Mouse (Mus musculus) limb, embryonic 13.5 days (tissue): ENCODE measurements around the gene Cstf3. TPM values are rescaled to one million over a fixed set of nuclear protein-coding genes. Genes with fewer than 3 reads are reported as not detected.
A peak's percentile ranks its signal among the peaks of the same experiment; 100 is the strongest.

Experiments
- ATAC-seq: fragments of 200-750 bp; cut with Nextera tagmentation; 2 replicates; pipeline ENCODE4 v1.8.0; 2017; ENCODE audit warnings: low read depth, moderate number of reproducible peaks, moderate TSS enrichment; ENCODE audit not compliant: low FRiP score
- H3K27ac ChIP-seq: fragments of 300-500 bp; sonication (generic); 2 replicates; pipeline ENCODE4 v1.5.1; 2015; ENCODE audit warnings: inconsistent platforms, mild to moderate bottlenecking, moderate library complexity
- H3K27me3 ChIP-seq: fragments of 300-500 bp; sonication (generic); 2 replicates; pipeline ENCODE4 v1.6.1; 2015; ENCODE audit warnings: mild to moderate bottlenecking, inconsistent platforms
- H3K36me3 ChIP-seq: fragments of 300-500 bp; sonication (generic); 2 replicates; pipeline ENCODE4 v1.6.1; 2015; ENCODE audit warnings: inconsistent platforms, mild to moderate bottlenecking, moderate library complexity
- H3K4me1 ChIP-seq: fragments of 300-500 bp; sonication (generic); 2 replicates; pipeline ENCODE4 v1.6.1; 2015; ENCODE audit warnings: inconsistent platforms
- H3K4me2 ChIP-seq: fragments of 300-500 bp; sonication (generic); replicated peaks from 2 replicates; pipeline ENCODE4 v1.6.1; 2015; ENCODE audit warnings: inconsistent platforms, mild to moderate bottlenecking, moderate library complexity
- H3K4me3 ChIP-seq: fragments of 300-500 bp; sonication (generic); 2 replicates; pipeline ENCODE4 v1.5.1; 2015; ENCODE audit warnings: moderate library complexity, mild to moderate bottlenecking, inconsistent platforms
- H3K9ac ChIP-seq: fragments of 300-500 bp; sonication (generic); 2 replicates; pipeline ENCODE4 v1.6.1; 2015; ENCODE audit warnings: mild to moderate bottlenecking, inconsistent platforms
- H3K9me3 ChIP-seq: fragments of 300-500 bp; sonication (generic); 2 replicates; pipeline ENCODE4 v1.6.1; 2016; ENCODE audit warnings: inconsistent platforms
- WGBS: fragments of 180-500 bp; shearing (Covaris S2); methylation state at CpG from one replicate; pipeline ENCODE4 v1.1.7; 2015; 5-methylcytosine and 5-hydroxymethylcytosine counted together
- polyA plus RNA-seq: library from polyadenylated mRNA; unstranded; fragments of >200 nt; fragmentation: Nextera tagmentation; extraction: Ambion mirVana; gene quantifications from 2 replicates; pipeline ENCODE4 v1.2.1, GENCODE M21; 2015

Gene Cstf3
- polyA plus RNA-seq, 1 experiment from 2014 or later = 85.8 TPM

- Histone ChIP-seq H3K36me3 (peaks cover 4% of the 10 kb centered on the region), H3K27ac (no peak overlapping the region), H3K4me3 (no peak overlapping the region), H3K9ac (no peak overlapping the region), H3K9me3 (no peaks in the 10 kb centered on the region), H3K27me3 (no peaks in the 10 kb centered on the region), H3K4me1 (no peaks in the 10 kb centered on the region), H3K4me2 (no peak overlapping the region)
- 88% methylated on average over 1 of the region's 1 CpGs for WGBS
- no peak for ATAC-seq
Measured at GRCm38 (mm10) chr2:104605560-104605959, 15.2 kb downstream of the Cstf3 start.

GRCm38 (mm10) chr2:104614786-104615185 is 24.5 kb downstream of the Cstf3 start:
- Histone ChIP-seq H3K4me2 (no peak overlapping the region), H3K4me1 (no peaks in the 10 kb centered on the region), H3K36me3 (peaks cover 12% of the 10 kb centered on the region), H3K9ac (no peak overlapping the region), H3K4me3 (no peak overlapping the region), H3K27me3 (no peaks in the 10 kb centered on the region), H3K9me3 (no peaks in the 10 kb centered on the region), H3K27ac (no peak overlapping the region)
- ATAC-seq = no peak
- 87% methylated on average over 3 of the region's 3 CpGs for WGBS

- Histone ChIP-seq H3K27ac (no peak overlapping the region), H3K27me3 (no peaks in the 10 kb centered on the region), H3K4me1 (no peaks in the 10 kb centered on the region), H3K9me3 (no peaks in the 10 kb centered on the region), H3K36me3 (peaks cover 14% of the 10 kb centered on the region), H3K9ac (no peak overlapping the region), H3K4me3 (no peak overlapping the region), H3K4me2 (no peak overlapping the region)
- 91% methylated on average over 4 of the region's 4 CpGs for WGBS
- ATAC-seq = no peak
Measured at GRCm38 (mm10) chr2:104615985-104616711, 25.8 kb downstream of the Cstf3 start.

- no peaks in the 10 kb centered on the region for H3K4me1 ChIP-seq
- ATAC-seq = no peak
- 90% methylated on average over 1 of the region's 1 CpGs for WGBS
- H3K9me3 ChIP-seq = no peaks in the 10 kb centered on the region
- peaks cover 79% of the 10 kb centered on the region for H3K36me3 ChIP-seq
- no peak overlapping the region for H3K4me3 ChIP-seq
- H3K9ac ChIP-seq = no peak overlapping the region
- no peaks in the 10 kb centered on the region for H3K27me3 ChIP-seq
- H3K4me2 ChIP-seq = no peak overlapping the region
- no peak overlapping the region for H3K27ac ChIP-seq
Measured at GRCm38 (mm10) chr2:104658659-104659058, 68.3 kb downstream of the Cstf3 start.

- Histone ChIP-seq H3K4me2 (no peak overlapping the region), H3K9me3 (no peaks in the 10 kb centered on the region), H3K4me1 (no peaks in the 10 kb centered on the region), H3K36me3 (peaks cover 79% of the 10 kb centered on the region), H3K27me3 (no peaks in the 10 kb centered on the region), H3K9ac (no peak overlapping the region), H3K4me3 (no peak overlapping the region), H3K27ac (no peak overlapping the region)
- 88% methylated on average over 8 of the region's 8 CpGs for WGBS
- no peak for ATAC-seq
Measured at GRCm38 (mm10) chr2:104663372-104664100, 73.2 kb downstream of the Cstf3 start.

GRCm38 (mm10) chr2:104669122-104669804 is 78.9 kb downstream of the Cstf3 start:
- H3K4me3 ChIP-seq = no peak overlapping the region
- no peaks in the 10 kb centered on the region for H3K9me3 ChIP-seq
- no peaks in the 10 kb centered on the region for H3K27me3 ChIP-seq
- no peak overlapping the region for H3K27ac ChIP-seq
- H3K36me3 ChIP-seq = peaks cover 49% of the 10 kb centered on the region
- H3K4me2 ChIP-seq = no peak overlapping the region
- H3K4me1 ChIP-seq = no peaks in the 10 kb centered on the region
- H3K9ac ChIP-seq = no peak overlapping the region
- WGBS = 85% methylated on average over 6 of the region's 6 CpGs
- no peak for ATAC-seq

- Histone ChIP-seq H3K9ac (no peak overlapping the region), H3K9me3 (no peaks in the 10 kb centered on the region), H3K36me3 (peaks cover 33% of the 10 kb centered on the region), H3K4me3 (no peak overlapping the region), H3K27ac (no peak overlapping the region), H3K27me3 (no peaks in the 10 kb centered on the region), H3K4me1 (no peaks in the 10 kb centered on the region), H3K4me2 (no peak overlapping the region)
- ATAC-seq = no peak
Measured at GRCm38 (mm10) chr2:104671724-104672123, 81.4 kb downstream of the Cstf3 start.

GRCm38 (mm10) chr2:104677326-104677725 is 87.0 kb downstream of the Cstf3 start:
- 59% methylated on average over 3 of the region's 3 CpGs for WGBS
- H3K27ac ChIP-seq = no peak overlapping the region
- no peak overlapping the region for H3K4me2 ChIP-seq
- H3K4me3 ChIP-seq = no peak overlapping the region
- no peaks in the 10 kb centered on the region for H3K27me3 ChIP-seq
- H3K36me3 ChIP-seq = peaks cover 26% of the 10 kb centered on the region
- no peaks in the 10 kb centered on the region for H3K9me3 ChIP-seq
- H3K9ac ChIP-seq = no peak overlapping the region
- 0 out of 2 replicates have a peak, but pooled peaks cover 4% of the 10 kb centered on the region for H3K4me1 ChIP-seq
- ATAC-seq = no peak

- no peaks in the 10 kb centered on the region for H3K9me3 ChIP-seq
Measured at GRCm38 (mm10) chr2:104684771-104685170, 94.4 kb downstream of the Cstf3 start.

GRCm38 (mm10) chr2:104685418-104685817 is 95.1 kb downstream of the Cstf3 start:
- H3K27me3 ChIP-seq = no peaks in the 10 kb centered on the region
- peak; percentile 93 for ATAC-seq
- no peak overlapping the region for H3K9ac ChIP-seq
- H3K4me3 ChIP-seq = no peak overlapping the region
- H3K9me3 ChIP-seq = no peaks in the 10 kb centered on the region
- H3K36me3 ChIP-seq = peaks cover 31% of the 10 kb centered on the region
- 0 out of 2 replicates have a peak, but pooled peaks cover 4% of the 10 kb centered on the region for H3K4me1 ChIP-seq
- H3K4me2 ChIP-seq = no peak overlapping the region
- no peak overlapping the region for H3K27ac ChIP-seq
- WGBS = 6% methylated on average over 13 of the region's 13 CpGs

More at GRCm38 (mm10) chr2:104684771-104685170, 94.4 kb downstream of the Cstf3 start:
- Histone ChIP-seq H3K27me3 (no peaks in the 10 kb centered on the region), H3K4me2 (no peak overlapping the region), H3K4me3 (no peak overlapping the region), H3K9ac (no peak overlapping the region), H3K4me1 (0 out of 2 replicates have a peak, but pooled peaks cover 4% of the 10 kb centered on the region), H3K27ac (no peak overlapping the region), H3K36me3 (peaks cover 31% of the 10 kb centered on the region)
- WGBS = 84% methylated on average over 4 of the region's 4 CpGs
- ATAC-seq = no peak

- no peak overlapping the region for H3K9ac ChIP-seq
- 0 out of 2 replicates have a peak, but pooled peaks cover 4% of the 10 kb centered on the region for H3K4me1 ChIP-seq
- no peak overlapping the region for H3K4me2 ChIP-seq
- H3K9me3 ChIP-seq = no peaks in the 10 kb centered on the region
- no peaks in the 10 kb centered on the region for H3K27me3 ChIP-seq
- WGBS = 71% methylated on average over 3 of the region's 3 CpGs
- H3K27ac ChIP-seq = no peak overlapping the region
- H3K36me3 ChIP-seq = peaks cover 17% of the 10 kb centered on the region
- no peak overlapping the region for H3K4me3 ChIP-seq
- ATAC-seq = no peak
Measured at GRCm38 (mm10) chr2:104687261-104687660, 96.9 kb downstream of the Cstf3 start.

- no peak for ATAC-seq
- H3K4me1 ChIP-seq = 0 out of 2 replicates have a peak, but pooled peaks cover 4% of the 10 kb centered on the region
- H3K27me3 ChIP-seq = no peaks in the 10 kb centered on the region
- no peak overlapping the region for H3K27ac ChIP-seq
- no peak overlapping the region for H3K9ac ChIP-seq
- 77% methylated on average over 3 of the region's 3 CpGs for WGBS
- H3K4me3 ChIP-seq = no peak overlapping the region
- H3K4me2 ChIP-seq = no peak overlapping the region
- H3K9me3 ChIP-seq = no peaks in the 10 kb centered on the region
- peaks cover 12% of the 10 kb centered on the region for H3K36me3 ChIP-seq
Measured at GRCm38 (mm10) chr2:104688321-104688720, 98.0 kb downstream of the Cstf3 start.
